Mouse (Mus musculus) erythroblast, embryonic 14.5 days (primary cell): ENCODE results near the gene Ddr1.

Experiments used
- GATA1 ChIP-seq: IDR thresholded peaks from 2 replicates; pipeline ENCODE4 v1.6.1; 2012; ENCODE audit warnings: low read length, inconsistent platforms, mixed read lengths
- TAL1 ChIP-seq: IDR thresholded peaks from 3 replicates; pipeline ENCODE4 v1.6.1; 2012; ENCODE audit warnings: low read length, inconsistent platforms, mixed read lengths

DNA sequence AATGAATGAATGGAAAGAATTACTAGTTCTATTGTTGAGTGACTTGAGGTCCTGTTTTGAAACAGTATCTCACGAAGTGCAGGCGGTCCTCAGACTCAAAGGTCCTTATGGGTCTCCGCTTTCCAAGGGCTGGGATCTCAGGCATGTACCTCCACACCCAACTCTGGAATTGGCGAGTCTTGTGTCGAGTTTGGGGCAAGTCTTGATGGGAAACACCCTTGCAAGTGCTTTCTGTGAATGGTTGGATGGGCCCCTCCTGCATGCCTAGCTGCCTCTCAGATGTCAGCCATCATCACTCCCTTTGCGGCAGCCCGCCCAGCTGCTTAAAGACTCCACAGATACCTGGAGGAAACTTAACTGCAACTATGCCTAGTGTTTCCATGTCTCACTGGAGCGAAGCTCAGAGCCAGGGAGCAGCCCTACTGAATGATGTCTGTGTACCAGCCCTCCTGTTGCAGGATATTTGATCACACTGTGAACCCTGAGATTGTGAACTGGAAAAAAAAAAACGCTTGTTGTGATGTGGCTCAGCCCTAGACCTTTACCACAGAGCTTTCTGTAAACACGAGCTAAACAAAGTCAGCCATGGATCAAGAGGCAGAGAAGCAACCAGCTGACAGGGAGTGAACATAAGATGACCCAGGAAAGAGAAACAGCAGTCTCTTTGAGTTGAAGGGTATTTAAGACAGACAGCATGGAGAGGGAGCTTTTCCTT is 27.2 kb upstream of the Ddr1 start:
- TF ChIP-seq GATA1, result no peak
- TF ChIP-seq TAL1, result no peak
